Mouse (Mus musculus): ENCODE measurements around the gene Ldha. TPM values are rescaled to one million over a fixed set of nuclear protein-coding genes. Genes with fewer than 3 reads are reported as not detected.

Gene Ldha
- polyA plus RNA-seq, 1 experiment from 2014 or later, result 1,396 TPM

DNA sequence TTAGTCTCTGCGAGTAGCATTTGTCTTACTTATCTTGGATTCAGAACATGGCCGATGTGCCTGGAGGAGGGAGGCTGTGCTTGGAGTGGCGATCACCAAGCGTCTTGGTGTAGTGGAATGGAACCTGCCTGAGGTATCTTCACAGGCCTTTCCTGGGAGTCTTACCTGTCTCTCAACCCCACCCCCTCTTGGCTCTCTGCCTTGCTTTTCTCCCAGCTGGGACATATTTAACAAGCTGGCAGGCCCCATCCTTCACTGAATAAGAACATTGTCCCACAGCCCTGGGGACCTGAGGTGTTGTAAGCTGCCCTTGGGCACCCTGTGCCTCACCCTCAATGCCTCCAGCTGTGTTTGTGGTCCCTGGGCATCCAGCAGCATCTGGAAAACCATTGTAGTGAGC is 2.3 kb downstream of the Ldha start:
- no peak overlapping the region for H3K27ac ChIP-seq (ENCODE audit: low read depth, low read length)
- H3K4me1 ChIP-seq (ENCODE audit: control insufficient read depth, insufficient read depth, low read length), result peaks cover 20% of the 10 kb centered on the region
- WGBS, result 95% methylated on average over 4 of the region's 4 CpGs

GRCm38 (mm10) chr7:46845211-46845977 is 4.1 kb downstream of the Ldha start:
- Histone ChIP-seq H3K4me2 (replicated peaks; ENCODE audit: low read depth, low read length) (peak overlapping the region; percentile 89), H3K4me1 (ENCODE audit: control insufficient read depth, insufficient read depth, low read length) (0 out of 2 replicates have a peak, but pooled peaks cover 10% of the 10 kb centered on the region), H3K9ac (ENCODE audit: low read depth, low read length) (peak overlapping the region; percentile 93), H3K9me3 (ENCODE audit: control insufficient read depth, low read length) (no peaks in the 10 kb centered on the region), H3K36me3 (ENCODE audit: control insufficient read depth, insufficient read depth, low read length) (peaks cover 26% of the 10 kb centered on the region), H3K27me3 (ENCODE audit: control insufficient read depth, insufficient read depth, low read length) (no peaks in the 10 kb centered on the region), H3K27ac (ENCODE audit: low read depth, low read length) (peak overlapping the region; percentile 96), H3K4me3 (ENCODE audit: low read length) (peak overlapping the region; percentile 92)
- ATAC-seq (ENCODE audit: low FRiP score, low TSS enrichment), result peak; percentile 94
- WGBS, result under 1% methylated on average over 42 of the region's 51 CpGs

More for the DNA sequence above, 2.3 kb downstream of the Ldha start:
- Histone ChIP-seq H3K9ac (ENCODE audit: low read depth, low read length) (no peak overlapping the region), H3K4me2 (replicated peaks; ENCODE audit: low read depth, low read length) (no peak overlapping the region), H3K9me3 (ENCODE audit: control insufficient read depth, low read length) (no peaks in the 10 kb centered on the region), H3K4me3 (ENCODE audit: low read length) (no peak overlapping the region), H3K36me3 (ENCODE audit: control insufficient read depth, insufficient read depth, low read length) (peaks cover 9% of the 10 kb centered on the region; the same call in 1 of the 2 replicates), H3K27me3 (ENCODE audit: control insufficient read depth, insufficient read depth, low read length) (no peaks in the 10 kb centered on the region)
- no peak for ATAC-seq (ENCODE audit: low FRiP score, low TSS enrichment)

DNA sequence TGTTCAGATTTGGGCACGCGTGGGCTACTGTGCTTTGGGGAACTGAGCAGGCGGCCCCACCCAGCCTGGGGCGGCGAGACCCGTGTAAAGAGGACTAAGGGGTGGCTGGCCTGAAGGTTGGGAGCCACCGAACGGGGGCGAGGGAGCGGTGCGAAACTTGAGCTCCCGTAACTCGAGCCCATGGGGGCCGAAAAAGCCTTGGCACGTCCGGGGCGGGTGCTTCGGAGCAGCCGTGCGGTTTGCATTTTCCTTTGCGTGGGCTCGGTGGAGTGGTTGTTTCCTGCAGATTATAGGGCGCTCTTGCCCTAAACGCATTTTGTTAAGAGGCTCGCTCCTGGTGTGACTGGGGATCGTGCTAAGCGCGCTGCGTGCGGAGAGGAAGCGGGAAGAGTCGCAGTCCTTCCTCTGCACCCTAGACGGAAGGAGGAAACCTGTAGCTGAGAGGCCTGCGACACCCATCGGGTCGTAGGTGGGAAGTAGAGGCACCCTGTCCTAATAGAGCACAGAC is 4.8 kb downstream of the Ldha start:
- Histone ChIP-seq H3K27ac (ENCODE audit: low read depth, low read length) (peak overlapping the region; percentile 96), H3K9me3 (ENCODE audit: control insufficient read depth, low read length) (no peaks in the 10 kb centered on the region), H3K4me1 (ENCODE audit: control insufficient read depth, insufficient read depth, low read length) (0 out of 2 replicates have a peak, but pooled peaks cover 10% of the 10 kb centered on the region), H3K4me3 (ENCODE audit: low read length) (peak overlapping the region; percentile 92), H3K9ac (ENCODE audit: low read depth, low read length) (peak overlapping the region; percentile 93), H3K4me2 (replicated peaks; ENCODE audit: low read depth, low read length) (peak overlapping the region; percentile 89), H3K36me3 (ENCODE audit: control insufficient read depth, insufficient read depth, low read length) (peaks cover 33% of the 10 kb centered on the region), H3K27me3 (ENCODE audit: control insufficient read depth, insufficient read depth, low read length) (no peaks in the 10 kb centered on the region)
- WGBS, result under 1% methylated on average over 36 of the region's 36 CpGs
- peak; percentile 40 for ATAC-seq (ENCODE audit: low FRiP score, low TSS enrichment)

- WGBS, result 1% methylated on average over 28 of the region's 28 CpGs
- H3K4me1 ChIP-seq (ENCODE audit: control insufficient read depth, insufficient read depth, low read length), result 0 out of 2 replicates have a peak, but pooled peaks cover 10% of the 10 kb centered on the region
- peak; percentile 37 for ATAC-seq (ENCODE audit: low FRiP score, low TSS enrichment)
These were observed 5.4 kb downstream of the Ldha start for GRCm38 (mm10) chr7:46846486-46847244.

GRCm38 (mm10) chr7:46849287-46849686 is 8.0 kb downstream of the Ldha start:
- H3K27ac ChIP-seq (ENCODE audit: low read depth, low read length), result no peak overlapping the region
- no peak for ATAC-seq (ENCODE audit: low FRiP score, low TSS enrichment)
- no peaks in the 10 kb centered on the region for H3K27me3 ChIP-seq (ENCODE audit: control insufficient read depth, insufficient read depth, low read length)
- no peak overlapping the region for H3K4me2 ChIP-seq (replicated peaks; ENCODE audit: low read depth, low read length)
- H3K36me3 ChIP-seq (ENCODE audit: control insufficient read depth, insufficient read depth, low read length), result peaks cover 65% of the 10 kb centered on the region
- WGBS, result 80% methylated on average over 5 of the region's 5 CpGs
- H3K9ac ChIP-seq (ENCODE audit: low read depth, low read length), result no peak overlapping the region
- no peaks in the 10 kb centered on the region for H3K9me3 ChIP-seq (ENCODE audit: control insufficient read depth, low read length)
- H3K4me3 ChIP-seq (ENCODE audit: low read length), result no peak overlapping the region
- H3K4me1 ChIP-seq (ENCODE audit: control insufficient read depth, insufficient read depth, low read length), result 0 out of 2 replicates have a peak, but pooled peaks cover 10% of the 10 kb centered on the region

More at GRCm38 (mm10) chr7:46846486-46847244, 5.4 kb downstream of the Ldha start:
- Histone ChIP-seq H3K27me3 (ENCODE audit: control insufficient read depth, insufficient read depth, low read length) (no peaks in the 10 kb centered on the region), H3K4me2 (replicated peaks; ENCODE audit: low read depth, low read length) (peak overlapping the region; percentile 89), H3K27ac (ENCODE audit: low read depth, low read length) (peak overlapping the region; percentile 96), H3K9me3 (ENCODE audit: control insufficient read depth, low read length) (no peaks in the 10 kb centered on the region), H3K9ac (ENCODE audit: low read depth, low read length) (peak overlapping the region; percentile 93), H3K4me3 (ENCODE audit: low read length) (peak overlapping the region; percentile 92), H3K36me3 (ENCODE audit: control insufficient read depth, insufficient read depth, low read length) (peaks cover 39% of the 10 kb centered on the region)

DNA sequence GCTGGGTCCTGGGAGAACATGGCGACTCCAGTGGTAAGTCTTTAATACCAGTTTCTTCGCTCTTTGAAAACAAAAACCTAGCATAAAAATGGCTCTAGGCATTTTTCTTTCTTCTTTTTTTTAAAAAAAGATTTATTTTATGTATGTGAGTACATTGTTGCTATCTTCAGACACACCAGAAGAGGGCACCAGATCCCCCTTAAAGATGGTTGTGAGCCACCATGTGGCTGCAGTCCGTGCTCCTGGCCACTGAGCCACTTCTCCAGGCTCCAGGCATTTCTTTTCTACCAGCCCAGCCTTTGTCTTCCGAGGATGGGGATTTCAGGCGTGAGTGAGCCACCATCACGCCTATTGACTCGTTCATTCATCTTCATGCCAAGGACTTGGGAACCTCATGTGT is 9.8 kb downstream of the Ldha start:
- WGBS, result 81% methylated on average over 7 of the region's 7 CpGs
- H3K27me3 ChIP-seq (ENCODE audit: control insufficient read depth, insufficient read depth, low read length), result no peaks in the 10 kb centered on the region
- no peak for ATAC-seq (ENCODE audit: low FRiP score, low TSS enrichment)
- 0 out of 2 replicates have a peak, but pooled peaks cover 3% of the 10 kb centered on the region for H3K4me1 ChIP-seq (ENCODE audit: control insufficient read depth, insufficient read depth, low read length)
- H3K27ac ChIP-seq (ENCODE audit: low read depth, low read length), result no peak overlapping the region
- no peak overlapping the region for H3K4me2 ChIP-seq (replicated peaks; ENCODE audit: low read depth, low read length)
- no peak overlapping the region for H3K9ac ChIP-seq (ENCODE audit: low read depth, low read length)
- peaks cover 82% of the 10 kb centered on the region for H3K36me3 ChIP-seq (ENCODE audit: control insufficient read depth, insufficient read depth, low read length)
- H3K9me3 ChIP-seq (ENCODE audit: control insufficient read depth, low read length), result no peaks in the 10 kb centered on the region
- H3K4me3 ChIP-seq (ENCODE audit: low read length), result no peak overlapping the region

GRCm38 (mm10) chr7:46852666-46853065 is 11.4 kb downstream of the Ldha start:
- no peak for ATAC-seq (ENCODE audit: low FRiP score, low TSS enrichment)
- H3K9ac ChIP-seq (ENCODE audit: low read depth, low read length), result no peak overlapping the region

DNA sequence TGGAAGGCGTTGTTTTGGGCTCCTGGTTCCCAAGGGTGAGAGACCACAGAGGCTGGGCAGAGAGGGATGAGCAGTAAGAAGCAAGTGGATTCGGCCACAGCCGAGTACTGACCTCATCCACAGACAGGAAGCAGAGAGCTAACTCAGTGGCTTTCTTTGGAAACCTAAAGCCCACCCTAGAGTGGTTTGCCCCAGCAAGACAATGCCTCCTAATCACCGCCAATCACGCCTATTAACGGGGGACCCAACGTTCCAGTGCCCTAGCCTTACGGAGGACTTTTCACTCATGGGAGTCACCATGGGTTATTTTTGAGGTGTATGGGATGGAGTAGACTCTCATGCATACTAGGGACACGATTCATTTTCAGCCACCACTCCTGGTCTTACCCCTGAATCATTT is 12.1 kb downstream of the Ldha start:
- no peak for ATAC-seq (ENCODE audit: low FRiP score, low TSS enrichment)
- Histone ChIP-seq H3K9ac (ENCODE audit: low read depth, low read length) (no peak overlapping the region), H3K4me2 (replicated peaks; ENCODE audit: low read depth, low read length) (no peak overlapping the region), H3K4me1 (ENCODE audit: control insufficient read depth, insufficient read depth, low read length) (no peaks in the 10 kb centered on the region), H3K36me3 (ENCODE audit: control insufficient read depth, insufficient read depth, low read length) (peaks cover 79% of the 10 kb centered on the region), H3K27ac (ENCODE audit: low read depth, low read length) (no peak overlapping the region), H3K27me3 (ENCODE audit: control insufficient read depth, insufficient read depth, low read length) (no peaks in the 10 kb centered on the region), H3K9me3 (ENCODE audit: control insufficient read depth, low read length) (no peaks in the 10 kb centered on the region), H3K4me3 (ENCODE audit: low read length) (no peak overlapping the region)
- 88% methylated on average over 9 of the region's 9 CpGs for WGBS

More at GRCm38 (mm10) chr7:46852666-46853065, 11.4 kb downstream of the Ldha start:
- no peak overlapping the region for H3K4me2 ChIP-seq (replicated peaks; ENCODE audit: low read depth, low read length)
- peaks cover 85% of the 10 kb centered on the region for H3K36me3 ChIP-seq (ENCODE audit: control insufficient read depth, insufficient read depth, low read length)
- no peaks in the 10 kb centered on the region for H3K27me3 ChIP-seq (ENCODE audit: control insufficient read depth, insufficient read depth, low read length)
- H3K27ac ChIP-seq (ENCODE audit: low read depth, low read length), result no peak overlapping the region
- 94% methylated on average over 1 of the region's 1 CpGs for WGBS
- no peaks in the 10 kb centered on the region for H3K9me3 ChIP-seq (ENCODE audit: control insufficient read depth, low read length)
- no peak overlapping the region for H3K4me3 ChIP-seq (ENCODE audit: low read length)
- H3K4me1 ChIP-seq (ENCODE audit: control insufficient read depth, insufficient read depth, low read length), result no peaks in the 10 kb centered on the region
